Mouse (Mus musculus) E14TG2a.4 (cell line): ENCODE data around the gene Myo5a.

ENCODE experiments used
- CTCF ChIP-seq: conservative IDR thresholded peaks from 2 replicates; pipeline ENCODE4 v1.5.1; 2014; ENCODE audit warnings: low read length
- NANOG ChIP-seq: IDR thresholded peaks from 2 replicates; pipeline ENCODE4 v1.6.1; 2014; ENCODE audit warnings: borderline replicate concordance, low read length, mixed read lengths
- POU5F1 ChIP-seq: IDR thresholded peaks from 2 replicates; pipeline ENCODE4 v1.6.1; 2014; ENCODE audit warnings: low read length, borderline replicate concordance

DNA sequence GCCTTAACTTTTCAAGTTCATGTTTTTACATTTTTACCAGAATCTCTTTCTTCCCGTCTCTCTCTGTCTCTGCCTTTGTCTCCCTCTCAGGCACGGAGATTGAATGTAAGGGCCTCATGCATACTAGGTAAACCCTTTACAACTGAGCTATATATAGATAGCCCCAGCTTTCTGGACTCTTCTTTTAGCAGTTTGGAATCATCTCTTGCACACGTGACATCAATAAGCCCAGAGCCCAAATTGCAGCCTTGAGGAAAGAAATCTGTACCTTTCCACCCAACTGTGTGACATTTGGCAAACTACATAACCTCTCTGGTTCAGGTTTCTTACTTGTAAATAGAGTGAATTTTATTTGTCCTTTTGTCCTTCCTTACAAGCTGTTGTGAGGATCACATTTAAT is 1.5 kb downstream of the Myo5a start:
- no peak for TF ChIP-seq CTCF
- no peak for TF ChIP-seq POU5F1
- TF ChIP-seq NANOG, result no peak
